Mouse (Mus musculus): ENCODE data around the gene Foxd1. TPM values are rescaled to one million over a fixed set of nuclear protein-coding genes. Genes with fewer than 3 reads are reported as not detected.

Gene Foxd1
- polyA plus RNA-seq, 2 experiments: 0.32 to 0.89 TPM

GRCm38 (mm10) chr13:98363046-98363445 is 9.0 kb downstream of the Foxd1 start:
- no peak for ATAC-seq (ENCODE audit: low FRiP score, low read depth)

GRCm38 (mm10) chr13:98365081-98365480 is 11.0 kb downstream of the Foxd1 start:
- DNase-seq (ENCODE audit: low spot score): no peak
- Histone ChIP-seq H3K36me3 (ENCODE audit: control insufficient read depth, insufficient read depth, low read length) (no peaks in the 10 kb centered on the region), H3K27me3 (ENCODE audit: control insufficient read depth, insufficient read depth, low read length) (peaks cover 93% of the 10 kb centered on the region), H3K4me2 (replicated peaks; ENCODE audit: low read depth, low read length, severe bottlenecking) (no peak overlapping the region), H3K4me3 (replicated peaks; ENCODE audit: low read length) (no peak overlapping the region), H3K4me1 (ENCODE audit: control insufficient read depth, insufficient read depth, low read length) (peaks cover 9% of the 10 kb centered on the region), H3K27ac (replicated peaks; ENCODE audit: low read depth, low read length) (no peak overlapping the region), H3K9ac (ENCODE audit: low read depth, low read length, severe bottlenecking) (no peak overlapping the region), H3K9me3 (ENCODE audit: control insufficient read depth, low read length) (no peaks in the 10 kb centered on the region)
- no peak for TF ChIP-seq POLR2A (IDR thresholded peaks at IDR 0.05; ENCODE audit: borderline replicate concordance, extremely low read depth, insufficient read depth, insufficient read length)
- WGBS: 1% methylated on average over 8 of the region's 8 CpGs
- no peak for ATAC-seq (ENCODE audit: low FRiP score, low read depth)

More at GRCm38 (mm10) chr13:98363046-98363445, 9.0 kb downstream of the Foxd1 start:
- Histone ChIP-seq H3K27ac (replicated peaks; ENCODE audit: low read depth, low read length) (no peak overlapping the region), H3K27me3 (ENCODE audit: control insufficient read depth, insufficient read depth, low read length) (peaks cover 92% of the 10 kb centered on the region), H3K4me2 (replicated peaks; ENCODE audit: low read depth, low read length, severe bottlenecking) (no peak overlapping the region), H3K4me3 (replicated peaks; ENCODE audit: low read length) (no peak overlapping the region), H3K36me3 (ENCODE audit: control insufficient read depth, insufficient read depth, low read length) (no peaks in the 10 kb centered on the region), H3K9ac (ENCODE audit: low read depth, low read length, severe bottlenecking) (no peak overlapping the region), H3K4me1 (ENCODE audit: control insufficient read depth, insufficient read depth, low read length) (peaks cover 9% of the 10 kb centered on the region), H3K9me3 (ENCODE audit: control insufficient read depth, low read length) (no peaks in the 10 kb centered on the region)
- WGBS: 6% methylated on average over 4 of the region's 4 CpGs
- TF ChIP-seq POLR2A (IDR thresholded peaks at IDR 0.05; ENCODE audit: borderline replicate concordance, extremely low read depth, insufficient read depth, insufficient read length): no peak
- DNase-seq (ENCODE audit: low spot score): no peak

GRCm38 (mm10) chr13:98365766-98366421 is 11.9 kb downstream of the Foxd1 start:
- ATAC-seq (ENCODE audit: low FRiP score, low read depth): peak; percentile 63; the same call in 1 of the 2 replicates
- H3K27me3 ChIP-seq (ENCODE audit: control insufficient read depth, insufficient read depth, low read length): peaks cover 89% of the 10 kb centered on the region
- H3K9ac ChIP-seq (ENCODE audit: low read depth, low read length, severe bottlenecking): no peak overlapping the region

GRCm38 (mm10) chr13:98366469-98367275 is 12.6 kb downstream of the Foxd1 start:
- no peaks in the 10 kb centered on the region for H3K9me3 ChIP-seq (ENCODE audit: control insufficient read depth, low read length)
- H3K4me3 ChIP-seq (replicated peaks; ENCODE audit: low read length): peak overlapping the region; percentile 31
- no peak for TF ChIP-seq POLR2A (IDR thresholded peaks at IDR 0.05; ENCODE audit: borderline replicate concordance, extremely low read depth, insufficient read depth, insufficient read length)
- peak overlapping the region; percentile 50 for H3K4me2 ChIP-seq (replicated peaks; ENCODE audit: low read depth, low read length, severe bottlenecking)
- H3K4me1 ChIP-seq (ENCODE audit: control insufficient read depth, insufficient read depth, low read length): peaks cover 9% of the 10 kb centered on the region
- no peak overlapping the region for H3K27ac ChIP-seq (replicated peaks; ENCODE audit: low read depth, low read length)
- H3K9ac ChIP-seq (ENCODE audit: low read depth, low read length, severe bottlenecking): no peak overlapping the region
- H3K27me3 ChIP-seq (ENCODE audit: control insufficient read depth, insufficient read depth, low read length): peaks cover 82% of the 10 kb centered on the region
- no peak for ATAC-seq (ENCODE audit: low FRiP score, low read depth)
- no peaks in the 10 kb centered on the region for H3K36me3 ChIP-seq (ENCODE audit: control insufficient read depth, insufficient read depth, low read length)
- DNase-seq (ENCODE audit: low spot score): no peak
- under 1% methylated on average over 42 of the region's 43 CpGs for WGBS

More at GRCm38 (mm10) chr13:98365766-98366421, 11.9 kb downstream of the Foxd1 start:
- Histone ChIP-seq H3K4me2 (replicated peaks; ENCODE audit: low read depth, low read length, severe bottlenecking) (peak overlapping the region; percentile 50), H3K36me3 (ENCODE audit: control insufficient read depth, insufficient read depth, low read length) (no peaks in the 10 kb centered on the region), H3K4me1 (ENCODE audit: control insufficient read depth, insufficient read depth, low read length) (peaks cover 9% of the 10 kb centered on the region), H3K4me3 (replicated peaks; ENCODE audit: low read length) (peak overlapping the region; percentile 31), H3K27ac (replicated peaks; ENCODE audit: low read depth, low read length) (no peak overlapping the region), H3K9me3 (ENCODE audit: control insufficient read depth, low read length) (no peaks in the 10 kb centered on the region)
- 4% methylated on average over 52 of the region's 52 CpGs for WGBS
- TF ChIP-seq POLR2A (IDR thresholded peaks at IDR 0.05; ENCODE audit: borderline replicate concordance, extremely low read depth, insufficient read depth, insufficient read length): no peak
- DNase-seq (ENCODE audit: low spot score): no peak

GRCm38 (mm10) chr13:98367601-98368000 is 13.6 kb downstream of the Foxd1 start:
- no peak overlapping the region for H3K9ac ChIP-seq (ENCODE audit: low read depth, low read length, severe bottlenecking)
- ATAC-seq (ENCODE audit: low FRiP score, low read depth): no peak
- no peaks in the 10 kb centered on the region for H3K9me3 ChIP-seq (ENCODE audit: control insufficient read depth, low read length)
- H3K4me3 ChIP-seq (replicated peaks; ENCODE audit: low read length): no peak overlapping the region
- H3K4me1 ChIP-seq (ENCODE audit: control insufficient read depth, insufficient read depth, low read length): peaks cover 9% of the 10 kb centered on the region
- TF ChIP-seq POLR2A (IDR thresholded peaks at IDR 0.05; ENCODE audit: borderline replicate concordance, extremely low read depth, insufficient read depth, insufficient read length): no peak
- H3K4me2 ChIP-seq (replicated peaks; ENCODE audit: low read depth, low read length, severe bottlenecking): no peak overlapping the region
- peaks cover 75% of the 10 kb centered on the region for H3K27me3 ChIP-seq (ENCODE audit: control insufficient read depth, insufficient read depth, low read length)
- 12% methylated on average over 3 of the region's 3 CpGs for WGBS
- no peaks in the 10 kb centered on the region for H3K36me3 ChIP-seq (ENCODE audit: control insufficient read depth, insufficient read depth, low read length)
- DNase-seq (ENCODE audit: low spot score): no peak
- H3K27ac ChIP-seq (replicated peaks; ENCODE audit: low read depth, low read length): no peak overlapping the region
